Mouse (Mus musculus): ENCODE data around the gene Mrps6.

- TF ChIP-seq TBP (conservative IDR thresholded peaks at IDR 0.05; ENCODE audit: low read depth, low read length) (no peak), RCOR1 (conservative IDR thresholded peaks at IDR 0.05; ENCODE audit: low read depth, low read length) (no peak), POLR2A (IDR thresholded peaks at IDR 0.05; ENCODE audit: low read depth, low read length) (no peak), MAFK (IDR thresholded peaks at IDR 0.05; ENCODE audit: insufficient replicate concordance, low read length) (no peak), KAT2A (IDR thresholded peaks at IDR 0.05; ENCODE audit: insufficient replicate concordance, low read length) (no peak), CTCF (conservative IDR thresholded peaks at IDR 0.05 in 1 of 2, IDR thresholded peaks at IDR 0.05 in 1 of 2; ENCODE audit: low read depth in 2 of 2, low read length in 2 of 2) (no peak), MEF2A (IDR thresholded peaks at IDR 0.05; ENCODE audit: borderline replicate concordance, low read depth, low read length) (no peak), E2F4 (IDR thresholded peaks at IDR 0.05; ENCODE audit: insufficient replicate concordance, low read depth, low read length) (no peak), JUND (conservative IDR thresholded peaks at IDR 0.05; ENCODE audit: low read depth, low read length) (no peak)
These were observed 101.0 kb downstream of the Mrps6 start for GRCm38 (mm10) chr16:92159114-92159513.
